Mouse (Mus musculus): ENCODE results near the gene Pltp. TPM values are rescaled to one million over a fixed set of nuclear protein-coding genes. Genes with fewer than 3 reads are reported as not detected.
"Not testable (repeated sequence)": the region's sequence is repeated elsewhere in the genome, so short reads cannot be mapped to it uniquely, and the experiment has no call there.

Pltp gene
- total RNA-seq, 4 experiments from 2014 or later, result 103 to 113 (median 109) TPM

DNA sequence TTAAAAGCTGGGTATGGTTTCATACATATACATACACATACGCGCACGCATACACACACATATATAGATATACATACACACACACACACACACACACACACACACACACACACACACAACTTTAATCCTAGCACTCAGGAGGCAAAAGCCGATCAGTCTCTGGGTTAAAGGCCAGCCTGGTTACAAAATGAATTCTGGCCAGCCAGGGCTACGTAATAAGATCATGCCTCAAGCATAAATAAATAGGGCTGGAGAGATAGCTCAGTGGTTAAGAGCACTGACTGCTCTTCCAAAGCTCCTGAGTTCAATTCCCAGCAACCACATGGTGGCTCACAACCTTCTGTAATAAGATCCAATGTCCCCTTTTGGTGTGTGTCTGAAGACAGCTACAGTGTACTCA is 1.9 kb downstream of the Pltp start:
- not testable (repeated sequence) for DNase-seq (ENCODE audit: low spot score in 2 of 2)

DNA sequence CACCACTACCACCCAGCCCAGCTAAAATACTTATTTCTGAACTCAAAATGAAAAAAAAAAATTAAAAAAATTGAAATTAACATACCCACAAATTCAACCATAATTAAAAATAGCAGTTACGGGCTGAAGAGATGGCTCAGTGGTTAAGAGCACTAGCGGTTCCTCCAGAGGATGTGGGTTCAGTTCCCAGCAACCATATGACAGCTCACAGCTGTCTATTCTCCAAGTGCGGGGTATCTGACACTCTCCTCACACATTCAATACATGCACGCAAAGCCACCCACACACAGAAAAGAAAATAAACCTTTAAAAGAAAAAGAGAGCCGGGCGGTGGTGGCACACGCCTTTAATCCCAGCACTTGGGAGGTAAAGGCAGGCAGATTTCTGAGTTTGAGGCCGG is 7.5 kb downstream of the Pltp start:
- DNase-seq (ENCODE audit: low spot score in 2 of 2), result no peak

DNA sequence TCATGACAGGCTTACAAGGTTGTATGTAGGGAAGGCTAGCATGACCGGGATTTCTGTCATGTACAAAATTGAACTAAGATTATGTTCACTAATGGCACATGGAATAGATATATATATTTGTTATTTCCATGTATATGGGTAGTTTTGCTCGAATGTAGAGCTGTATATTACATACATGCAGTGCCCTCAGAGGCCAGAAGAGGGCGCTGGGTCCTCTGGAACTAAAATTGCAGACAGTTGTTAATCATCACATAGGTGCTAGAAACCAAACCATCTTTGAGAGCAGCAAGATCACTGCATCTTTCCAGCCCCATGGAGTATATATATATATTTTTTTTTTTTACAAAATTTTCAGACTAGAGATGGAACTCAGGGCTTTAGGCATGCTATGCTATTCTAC is 11.7 kb downstream of the Pltp start:
- DNase-seq (ENCODE audit: low spot score in 2 of 2), result no peak

DNA sequence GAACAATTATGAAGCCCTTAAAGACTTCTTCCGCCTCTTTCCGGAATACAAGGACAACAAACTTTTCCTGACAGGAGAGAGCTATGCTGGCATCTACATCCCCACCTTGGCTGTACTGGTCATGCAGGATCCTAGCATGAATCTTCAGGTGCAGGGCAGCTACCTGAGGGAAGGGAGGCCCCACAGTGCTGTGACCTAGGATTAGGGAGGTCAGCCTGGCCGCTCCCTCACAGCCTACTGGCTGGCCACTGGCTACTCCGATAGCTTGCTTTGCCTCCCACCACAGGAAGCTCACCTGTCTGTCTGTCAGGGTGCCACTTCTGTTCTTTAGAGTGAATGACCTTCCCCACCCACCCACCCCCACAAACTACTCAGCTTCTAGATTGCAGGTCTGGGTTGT is 22.3 kb downstream of the Pltp start:
- no peak for DNase-seq (ENCODE audit: low spot score in 2 of 2)

DNA sequence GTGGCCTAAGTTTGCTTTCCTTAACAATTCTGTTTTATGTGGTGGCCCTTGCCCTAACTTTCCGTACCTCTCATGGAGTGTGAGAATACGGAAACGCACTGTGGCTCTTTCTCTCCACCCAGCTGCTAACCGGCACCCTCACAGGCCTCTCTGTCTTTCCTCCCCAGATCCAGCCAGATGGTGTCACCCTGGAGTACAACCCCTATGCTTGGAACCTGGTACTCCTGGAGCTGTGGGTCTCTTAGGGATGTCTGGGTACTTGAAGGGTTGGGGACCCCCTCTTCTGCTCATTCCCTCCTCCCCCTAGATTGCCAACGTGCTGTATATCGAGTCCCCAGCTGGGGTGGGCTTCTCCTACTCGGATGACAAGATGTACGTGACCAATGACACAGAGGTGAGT is 23.0 kb downstream of the Pltp start:
- DNase-seq (ENCODE audit: low spot score in 2 of 2), result no peak

DNA sequence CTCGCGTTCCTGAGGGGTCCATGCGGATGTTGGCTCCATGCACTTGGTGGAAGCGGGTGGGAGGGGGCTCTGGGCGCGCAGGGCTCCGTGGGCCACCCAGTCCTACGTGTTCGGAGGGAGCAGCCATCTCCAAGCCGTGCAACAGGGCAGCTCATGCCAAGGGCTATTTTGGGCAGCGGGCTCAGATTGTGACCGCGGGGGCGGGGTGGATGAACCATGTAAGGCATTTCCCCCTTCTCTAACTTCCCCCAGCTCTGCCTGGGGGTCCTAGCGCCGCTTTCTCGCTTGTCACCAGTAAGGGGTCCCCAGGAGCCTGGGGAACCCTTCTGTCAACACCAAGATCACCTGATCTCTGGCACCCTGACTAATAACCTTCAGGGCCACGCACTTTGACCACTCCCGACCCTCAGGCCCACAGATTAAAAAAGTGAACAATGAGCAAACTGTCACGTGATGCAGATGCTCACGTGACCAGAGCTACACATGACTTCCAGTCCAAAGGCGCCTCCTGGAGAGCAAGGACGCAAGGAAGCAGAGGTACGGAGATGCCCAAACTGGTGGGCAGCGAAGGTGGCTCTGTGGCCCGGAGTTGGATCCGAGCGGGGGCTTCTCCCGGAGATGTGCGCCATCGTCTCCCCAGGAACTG is 24.1 kb downstream of the Pltp start, which contains the start of gene Neurl2:
Gene Neurl2, minus strand, starts transcription at position 143 of the 646 bp plus-strand sequence.
- peak; percentile 92 to 95 for DNase-seq (ENCODE audit: low spot score in 2 of 2)

DNA sequence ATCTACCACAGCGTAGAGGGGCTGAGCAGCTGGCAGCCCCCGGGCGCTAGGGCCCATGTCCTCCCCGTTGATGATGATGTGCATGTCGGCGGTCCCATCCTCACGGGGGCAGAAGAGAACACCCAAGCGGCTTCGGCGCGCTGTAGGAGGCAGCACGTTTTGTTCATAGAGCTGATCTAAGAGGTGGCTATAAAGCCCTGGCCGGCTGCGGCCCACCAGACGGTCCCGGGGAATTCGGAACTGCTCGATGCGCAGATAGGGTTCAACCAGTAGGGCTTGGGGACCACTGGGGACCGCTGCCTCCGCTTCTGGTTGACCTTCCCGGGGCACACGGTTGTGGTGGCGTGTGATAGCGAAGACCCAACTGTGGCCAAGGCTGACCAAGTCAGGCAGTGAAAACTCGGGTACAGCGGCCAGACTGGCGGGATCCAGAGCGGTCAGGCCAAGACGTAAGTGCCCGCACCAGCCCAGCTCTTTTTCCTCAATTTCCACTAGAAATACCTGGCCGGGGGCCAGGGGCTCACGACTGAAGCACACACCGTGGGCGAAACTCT is 24.7 kb downstream of the Pltp start, which contains the start of gene Ctsa:
Gene Ctsa, plus strand, starts transcription at position 126 of the 554 bp plus-strand sequence.
- DNase-seq (ENCODE audit: low spot score in 2 of 2), result peak; percentile 68 to 70

DNA sequence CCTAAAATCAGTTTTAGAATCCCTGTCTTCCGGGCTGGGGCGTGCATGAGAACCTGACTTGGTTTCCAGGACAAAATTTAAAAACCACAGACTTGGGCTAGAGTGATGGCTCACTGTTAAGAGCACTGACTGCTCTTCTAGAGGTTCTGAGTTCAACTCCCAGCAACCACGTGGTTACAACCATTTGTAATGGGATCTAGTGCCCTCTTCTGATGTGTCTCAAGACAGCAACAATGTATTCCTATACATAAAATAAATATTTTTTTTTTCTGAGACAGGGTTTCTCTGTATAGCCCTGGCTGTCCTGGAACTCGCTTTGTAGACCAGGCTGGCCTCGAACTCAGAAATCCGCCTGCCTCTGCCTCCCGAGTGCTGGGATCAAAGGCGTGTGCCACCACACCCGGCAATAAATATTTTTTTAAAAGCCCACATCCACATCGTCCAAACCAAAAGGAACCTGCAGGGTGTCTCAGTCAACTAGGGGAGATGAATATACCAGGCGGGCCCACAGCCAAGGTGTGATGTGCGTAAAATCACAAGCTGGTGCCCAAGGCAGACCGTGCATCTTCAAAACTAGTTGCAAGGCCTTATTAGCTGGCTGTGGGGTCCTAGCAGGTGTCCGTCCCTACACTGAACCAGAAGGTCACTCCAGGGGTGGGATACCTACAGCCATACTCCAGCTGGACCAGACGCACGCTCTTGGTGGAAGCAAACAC is 25.3 kb downstream of the Pltp start:
- no peak for DNase-seq (ENCODE audit: low spot score in 2 of 2)

DNA sequence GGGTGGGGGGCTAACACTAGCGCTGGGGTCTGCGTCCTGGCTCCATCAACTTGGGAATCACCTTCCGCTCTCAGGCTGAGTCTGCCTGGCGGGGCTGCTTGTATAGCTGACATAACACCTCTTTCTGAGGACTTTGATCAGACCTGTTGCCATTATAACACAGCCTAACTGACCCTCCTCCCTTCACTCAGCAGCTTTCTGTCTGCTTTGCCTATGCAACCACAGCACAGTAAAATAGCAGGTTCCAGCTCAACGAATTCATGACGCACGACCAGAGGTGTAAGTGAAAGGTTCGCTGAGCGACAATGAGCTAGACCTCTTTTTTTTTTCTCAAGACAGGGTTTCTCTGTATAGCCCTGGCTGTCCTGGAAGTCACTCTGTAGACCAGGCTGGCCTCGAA is 26.5 kb downstream of the Pltp start:
- no peak for DNase-seq (ENCODE audit: low spot score in 2 of 2)

DNA sequence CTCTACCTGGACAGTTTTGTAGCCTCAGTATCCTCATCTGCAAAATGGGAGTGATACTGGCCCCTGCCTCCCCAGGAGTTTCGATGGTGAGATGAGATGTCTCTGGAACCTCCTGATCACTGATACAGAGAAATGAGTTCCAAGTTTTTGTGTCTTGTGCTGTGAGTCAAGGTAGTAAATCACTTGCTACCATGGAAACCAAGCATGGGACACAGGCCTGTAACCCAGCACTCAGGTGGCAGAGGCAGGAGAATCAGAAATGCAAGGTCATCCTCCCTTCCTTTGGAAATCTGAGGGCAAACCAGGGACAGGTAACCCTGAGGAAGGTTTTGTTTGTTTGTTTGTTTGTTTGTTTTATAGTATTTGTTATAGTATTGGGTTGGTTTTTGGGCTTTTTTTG is 28.4 kb downstream of the Pltp start:
- no peak for DNase-seq (ENCODE audit: low spot score in 2 of 2)

DNA sequence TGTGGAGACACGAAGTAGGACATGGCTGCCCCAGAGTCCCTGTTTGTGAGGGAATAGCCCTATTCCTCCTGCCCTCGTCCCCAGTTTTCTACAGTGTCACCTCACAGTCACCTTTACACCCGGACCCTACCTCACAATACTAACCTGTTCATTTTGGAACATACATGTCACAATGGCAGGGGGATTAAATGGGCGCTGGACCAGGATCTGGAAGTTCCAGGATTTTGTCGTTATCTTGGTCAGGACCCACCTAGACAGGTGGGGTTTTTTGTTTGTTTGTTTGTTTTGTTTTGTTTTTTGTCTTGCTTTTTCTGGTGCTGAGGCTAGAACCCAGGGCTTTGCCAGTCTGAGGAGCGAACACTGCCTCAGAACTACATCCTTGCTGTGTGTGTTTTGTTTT is 29.1 kb downstream of the Pltp start, which contains the start of gene Spata25:
Gene Spata25, minus strand, starts transcription at position 101 of the 400 bp plus-strand sequence.
- no peak for DNase-seq (ENCODE audit: low spot score in 2 of 2)

DNA sequence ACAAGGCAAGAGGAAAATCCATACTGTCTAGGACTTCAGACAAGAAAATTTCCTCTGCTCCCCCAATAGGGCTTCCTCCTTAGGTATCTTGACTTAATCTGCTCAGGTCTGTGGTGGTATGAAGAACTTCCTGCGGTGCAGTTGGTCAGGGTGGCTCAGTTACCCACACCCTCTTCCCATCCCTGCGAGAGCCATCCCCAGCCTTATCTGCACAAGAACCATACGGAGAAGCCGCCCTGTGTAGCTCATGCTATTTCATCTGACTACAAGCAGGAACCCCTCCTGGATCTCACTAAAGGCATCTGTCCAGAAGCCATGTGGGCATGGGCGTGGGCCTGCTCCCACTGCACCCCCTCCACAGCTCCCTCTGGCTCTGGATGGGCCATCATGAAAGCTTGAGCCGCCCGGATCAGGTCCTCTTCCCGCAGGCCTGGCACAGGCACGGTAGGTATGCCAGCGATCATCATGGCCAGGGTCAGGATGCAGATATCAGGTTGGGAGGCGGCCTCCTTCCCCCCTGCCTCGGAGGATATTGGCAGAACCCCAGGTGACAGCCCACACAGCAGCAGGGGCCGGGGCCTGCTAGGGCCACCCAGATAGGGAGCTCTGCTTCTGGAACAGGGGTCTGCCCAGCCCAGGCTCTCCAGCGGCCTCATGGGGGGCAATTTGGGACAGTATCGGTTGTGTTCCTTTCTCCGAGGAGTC is 30.2 kb downstream of the Pltp start:
- DNase-seq (ENCODE audit: low spot score in 2 of 2), result no peak

DNA sequence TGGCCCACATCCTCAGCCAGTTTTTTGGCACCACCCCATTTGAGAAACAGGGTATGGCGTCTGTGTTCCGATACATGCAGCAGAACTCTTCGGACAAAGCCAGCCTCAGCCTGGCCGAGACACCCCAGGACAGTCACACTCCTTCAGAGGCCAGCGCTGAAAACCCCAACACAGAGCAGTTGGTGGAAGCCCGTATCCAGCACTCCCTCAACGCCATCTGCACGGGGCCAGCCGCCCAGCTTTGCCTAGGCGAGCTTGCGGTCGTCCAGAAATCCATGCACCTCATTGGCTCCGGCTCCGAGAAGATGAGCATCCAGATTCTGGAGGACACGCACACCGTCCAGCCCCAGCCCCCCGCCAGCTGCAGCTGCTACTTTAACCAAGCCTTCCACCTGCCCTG is 32.0 kb downstream of the Pltp start:
- no peak for DNase-seq (ENCODE audit: low spot score in 2 of 2)

DNA sequence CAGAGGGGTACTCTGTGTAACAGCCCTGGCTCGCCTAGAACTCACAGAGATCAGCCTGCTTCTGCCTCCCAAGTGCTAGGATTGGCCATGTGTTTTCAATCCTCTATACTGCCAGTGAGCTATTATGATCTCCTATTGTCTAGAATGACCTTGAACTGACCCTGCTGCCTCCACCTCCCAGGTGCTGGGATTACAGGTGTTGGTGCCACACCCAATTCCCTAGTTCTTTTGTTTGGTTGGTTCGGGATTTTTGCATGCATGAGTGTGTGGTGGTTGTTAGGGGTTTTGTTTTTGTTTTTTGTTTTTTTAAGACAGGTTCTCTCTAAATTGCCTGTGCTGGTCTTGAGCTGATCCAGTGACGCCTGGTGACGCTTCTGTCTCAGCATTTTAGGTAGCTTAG is 33.5 kb downstream of the Pltp start:
- no peak for DNase-seq (ENCODE audit: low spot score in 2 of 2)

DNA sequence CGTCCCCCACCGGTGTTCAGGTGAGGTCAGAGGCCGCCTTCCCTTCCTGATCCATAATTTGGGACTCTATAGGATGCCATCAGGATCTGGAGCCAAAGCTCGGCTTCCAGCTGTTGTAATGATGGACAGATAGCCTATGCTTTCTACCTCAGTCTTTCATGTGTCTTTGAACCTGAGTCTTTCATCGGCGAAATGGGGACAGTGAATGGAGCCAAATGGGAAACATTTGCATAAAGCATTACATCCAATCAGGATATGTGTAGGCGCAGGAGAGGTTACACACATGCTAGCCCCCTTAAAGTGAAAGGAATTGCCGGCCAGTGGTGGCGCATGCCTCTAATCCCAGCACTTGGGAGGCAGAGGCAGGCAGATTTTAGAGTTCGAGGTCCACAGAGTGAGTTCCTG is 34.3 kb downstream of the Pltp start:
- no peak for DNase-seq (ENCODE audit: low spot score in 2 of 2)

DNA sequence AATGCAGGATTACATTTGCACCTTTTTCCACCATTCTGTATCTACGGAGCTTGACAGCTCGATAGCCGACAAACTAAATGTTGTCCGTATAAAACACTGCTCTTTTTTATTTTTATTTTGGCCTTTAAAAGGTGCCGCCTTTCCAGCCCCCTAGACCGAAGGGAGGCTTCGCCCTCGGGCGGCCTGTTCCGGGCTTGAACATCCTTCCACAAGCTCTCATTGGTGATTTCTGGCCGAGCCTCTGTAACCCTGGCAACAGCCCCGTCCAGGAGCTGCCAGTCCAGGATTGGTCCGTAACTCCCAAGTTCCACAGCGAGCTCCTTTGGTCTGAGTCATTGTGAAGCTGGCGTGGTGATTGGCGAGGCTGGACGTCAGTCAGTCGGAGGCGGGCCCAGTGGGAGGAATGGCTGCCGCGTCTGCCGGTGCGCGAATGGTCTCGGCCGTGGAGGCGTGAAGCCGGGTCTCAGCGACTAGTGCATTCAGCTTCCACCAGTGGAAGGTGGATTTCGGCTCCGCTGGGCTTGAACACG is 34.8 kb downstream of the Pltp start, which contains the start of gene Zswim1:
Gene Zswim1, plus strand, starts transcription at position 51 of the 530 bp plus-strand sequence.
- DNase-seq (ENCODE audit: low spot score in 2 of 2), result peak; percentile 99 to 100

DNA sequence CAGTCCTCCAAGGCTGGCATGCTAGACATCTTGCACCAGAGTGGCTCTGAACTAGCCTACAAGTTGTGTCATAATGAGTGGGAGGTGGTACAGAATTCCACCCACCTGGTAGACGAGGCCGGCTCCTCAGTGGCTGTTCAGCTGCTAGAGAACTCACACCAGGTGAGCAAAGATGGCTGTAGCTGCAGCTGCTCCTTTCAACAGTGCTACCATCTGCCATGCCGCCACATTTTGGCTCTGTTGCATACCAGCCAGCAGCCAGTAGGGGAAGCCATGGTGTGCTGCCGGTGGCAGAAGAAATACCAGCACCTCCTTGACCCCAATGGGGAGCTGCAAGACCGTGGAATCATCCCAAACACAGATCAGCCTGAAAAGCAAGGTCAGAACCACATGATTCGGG is 36.5 kb downstream of the Pltp start:
- no peak for DNase-seq (ENCODE audit: low spot score in 2 of 2)

DNA sequence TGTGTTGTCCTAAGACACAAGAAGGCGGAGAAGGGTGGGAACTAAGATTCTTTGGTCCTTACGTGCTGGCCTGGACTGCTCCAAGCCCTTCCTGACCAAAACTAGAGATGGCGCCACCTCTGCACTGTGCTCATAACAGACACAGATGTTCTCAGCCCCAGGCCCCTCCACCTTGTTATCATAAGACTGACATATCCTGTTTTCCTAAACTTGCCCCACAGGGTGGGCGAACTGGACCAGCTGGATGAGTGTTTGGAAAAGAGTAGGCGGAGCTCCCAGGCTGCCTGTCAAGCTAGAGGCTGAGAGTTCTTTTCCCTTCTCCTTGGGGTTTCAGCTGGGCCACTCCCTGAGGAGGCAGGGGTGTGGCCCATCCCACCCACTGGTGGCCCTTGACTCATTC is 39.8 kb downstream of the Pltp start:
- DNase-seq (ENCODE audit: low spot score in 2 of 2), result no peak

DNA sequence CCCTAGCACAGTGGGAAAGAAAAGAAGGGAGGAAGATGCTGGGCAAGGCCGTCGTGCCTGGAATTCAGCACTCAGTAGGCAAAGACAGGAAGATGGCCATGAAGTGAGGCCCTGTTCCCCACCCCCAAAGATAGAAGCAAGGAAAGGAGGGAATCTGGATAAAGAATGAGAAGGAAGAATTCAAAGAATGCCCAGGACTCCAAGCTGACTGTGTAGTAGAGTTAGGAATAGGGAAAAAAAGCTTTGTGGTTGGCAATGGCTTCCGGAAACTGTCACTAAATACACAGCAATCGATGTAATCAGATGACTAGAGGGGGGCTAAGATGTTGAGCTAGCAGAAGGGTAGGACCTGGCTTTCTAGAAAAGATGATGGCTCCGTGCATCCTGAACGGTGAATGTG is 40.3 kb downstream of the Pltp start:
- DNase-seq (ENCODE audit: low spot score in 2 of 2), result no peak

DNA sequence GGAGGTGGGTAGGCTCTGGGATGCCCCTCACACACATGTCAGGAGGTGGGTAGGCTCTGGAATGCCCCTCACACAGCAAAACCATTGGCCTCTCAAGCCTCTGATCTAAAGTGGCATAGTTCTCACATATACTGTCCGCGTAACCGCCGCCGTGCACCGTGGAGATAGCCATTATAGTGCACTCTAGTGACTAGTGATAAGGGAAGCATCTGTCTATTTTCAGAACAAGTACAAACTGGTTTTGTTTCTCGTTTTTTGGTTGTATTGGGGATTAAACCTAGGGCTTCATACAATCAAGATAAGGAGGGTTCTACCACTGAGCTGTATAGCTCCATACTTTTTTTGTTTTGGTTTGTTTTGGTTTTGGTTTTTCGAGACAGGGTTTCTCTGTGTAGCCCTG is 41.7 kb downstream of the Pltp start:
- no peak for DNase-seq (ENCODE audit: low spot score in 2 of 2)

DNA sequence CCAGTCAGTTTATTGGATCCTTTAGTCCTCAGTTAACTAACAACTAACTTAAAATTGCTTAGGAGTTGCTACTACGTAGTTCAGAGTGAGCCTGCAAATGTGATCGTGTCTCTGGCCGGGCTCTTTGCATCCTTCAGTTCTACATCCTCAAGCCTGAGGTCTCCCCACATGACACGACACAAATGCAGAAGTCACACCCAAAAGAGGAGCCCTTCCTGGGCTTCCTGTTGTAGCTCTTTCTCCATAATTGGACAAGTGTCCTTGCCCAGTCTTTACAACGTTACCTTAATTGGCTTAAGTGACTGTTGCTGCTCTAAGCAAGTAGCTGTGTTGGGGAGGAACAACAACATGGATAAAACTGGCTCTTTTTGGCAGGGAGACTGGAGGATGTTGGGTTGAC is 42.2 kb downstream of the Pltp start:
- no peak for DNase-seq (ENCODE audit: low spot score in 2 of 2)

DNA sequence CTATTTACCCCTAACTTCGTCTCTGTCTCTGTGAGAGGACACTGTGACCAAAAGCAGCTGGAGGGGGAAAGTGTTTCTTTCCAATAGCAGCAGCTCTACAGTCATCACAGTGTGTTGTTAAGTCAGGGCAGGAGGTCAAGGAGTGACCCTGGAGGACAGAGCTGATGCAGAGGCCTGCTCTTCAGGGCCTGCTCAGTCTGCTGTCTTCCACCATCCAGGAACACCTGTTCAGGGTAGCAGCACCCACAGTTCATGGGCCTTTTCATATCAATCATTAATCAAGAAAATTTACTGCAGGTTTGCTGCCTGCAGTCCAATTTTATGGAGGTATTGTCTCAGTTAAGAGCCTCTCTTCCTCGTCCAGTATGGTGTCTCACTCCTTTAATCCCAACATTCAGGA is 44.0 kb downstream of the Pltp start:
- DNase-seq (ENCODE audit: low spot score in 2 of 2), result no peak
